Mouse (Mus musculus): ENCODE measurements around the gene Pam16. TPM values are rescaled to one million over a fixed set of nuclear protein-coding genes. Genes with fewer than 3 reads are reported as not detected.
A peak's percentile ranks its signal among the peaks of the same experiment; 100 is the strongest.

Gene Pam16
- polyA plus RNA-seq, 1 experiment from 2014 or later, result 134 TPM

DNA sequence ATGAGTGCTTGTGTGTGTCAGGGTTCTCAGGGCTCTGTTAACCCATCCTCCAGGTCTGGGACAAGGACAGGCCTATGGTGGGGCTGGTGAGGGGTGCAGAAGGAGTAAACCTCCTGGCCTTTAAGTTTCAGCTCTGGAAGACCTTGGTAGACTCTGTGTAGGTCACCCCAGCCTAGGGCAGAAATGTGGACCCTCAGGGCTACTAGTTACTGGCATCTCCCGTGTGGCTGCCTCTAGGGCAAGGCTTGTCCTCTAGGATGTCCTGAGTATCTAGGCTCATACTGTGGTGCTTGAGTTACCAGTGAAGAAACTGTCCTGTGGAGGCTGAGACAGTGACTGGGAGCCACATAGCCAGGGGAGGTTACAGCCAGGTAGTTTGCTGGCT is 21.3 kb downstream of the Pam16 start:
- Histone ChIP-seq H3K36me3 (ENCODE audit: control insufficient read depth, insufficient read depth, low read length) (no peaks in the 10 kb centered on the region), H3K4me1 (ENCODE audit: control insufficient read depth, insufficient read depth, low read length) (peaks cover 95% of the 10 kb centered on the region), H3K9me3 (replicated peaks; ENCODE audit: control insufficient read depth, low read length) (no peaks in the 10 kb centered on the region), H3K9ac (ENCODE audit: low read depth, low read length) (peak overlapping the region; percentile 70), H3K4me3 (ENCODE audit: low read depth, low read length) (no peak overlapping the region), H3K27ac (ENCODE audit: low read depth, low read length) (peak overlapping the region; percentile 63), H3K27me3 (ENCODE audit: control insufficient read depth, insufficient read depth, low read length) (no peaks in the 10 kb centered on the region), H3K4me2 (peak overlapping the region; percentile 44)
- ATAC-seq (replicated peaks; ENCODE audit: insufficient number of reproducible peaks, low FRiP score, low TSS enrichment), result no peak
- 70% methylated on average over 1 of the region's 1 CpGs for WGBS (ENCODE audit: insufficient replicate concordance)

DNA sequence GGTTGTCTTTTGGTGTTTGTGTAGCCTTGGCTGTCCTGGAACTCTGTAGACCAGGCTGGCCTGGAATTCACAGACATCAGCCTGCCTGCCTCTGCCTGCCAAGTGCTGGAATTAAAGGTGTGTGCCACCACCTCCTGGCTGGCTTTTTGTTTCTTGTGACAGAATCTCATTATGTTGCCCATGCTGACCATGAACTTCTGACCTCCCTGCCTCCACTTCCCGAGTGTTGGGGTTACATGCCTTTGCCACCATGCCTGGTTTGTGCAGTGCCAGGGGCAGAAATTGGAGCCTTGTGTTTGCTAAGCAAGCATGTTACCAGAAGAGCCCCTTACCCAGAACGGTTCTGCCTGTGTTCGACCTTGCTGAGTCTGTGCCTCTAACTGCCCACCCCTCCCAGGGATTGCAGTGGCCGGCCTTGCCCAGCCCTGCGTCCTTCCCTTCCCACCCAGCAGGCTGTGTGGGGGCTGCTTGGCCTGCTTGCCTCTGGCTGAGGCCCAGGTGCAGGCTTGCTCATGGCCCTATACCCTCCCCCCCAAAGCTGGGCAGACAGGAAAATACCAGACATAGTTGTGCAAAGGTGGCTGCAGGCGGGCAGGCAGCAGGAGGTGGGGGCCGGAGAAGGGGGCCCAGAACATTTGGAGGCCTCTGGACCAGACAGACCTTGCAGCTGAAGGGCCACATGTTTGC is 21.9 kb downstream of the Pam16 start:
- no peak overlapping the region for H3K4me3 ChIP-seq (ENCODE audit: low read depth, low read length)
- no peaks in the 10 kb centered on the region for H3K27me3 ChIP-seq (ENCODE audit: control insufficient read depth, insufficient read depth, low read length)
- 29% methylated on average over 7 of the region's 7 CpGs for WGBS (ENCODE audit: insufficient replicate concordance)
- peak overlapping the region; percentile 44 for H3K4me2 ChIP-seq
- H3K9ac ChIP-seq (ENCODE audit: low read depth, low read length), result peak overlapping the region; percentile 70
- peak overlapping the region; percentile 63 for H3K27ac ChIP-seq (ENCODE audit: low read depth, low read length)
- ATAC-seq (replicated peaks; ENCODE audit: insufficient number of reproducible peaks, low FRiP score, low TSS enrichment), result peak; percentile 33; the same call in 1 of the 2 replicates
- H3K36me3 ChIP-seq (ENCODE audit: control insufficient read depth, insufficient read depth, low read length), result no peaks in the 10 kb centered on the region
- peaks cover 97% of the 10 kb centered on the region for H3K4me1 ChIP-seq (ENCODE audit: control insufficient read depth, insufficient read depth, low read length)
- no peaks in the 10 kb centered on the region for H3K9me3 ChIP-seq (replicated peaks; ENCODE audit: control insufficient read depth, low read length)

DNA sequence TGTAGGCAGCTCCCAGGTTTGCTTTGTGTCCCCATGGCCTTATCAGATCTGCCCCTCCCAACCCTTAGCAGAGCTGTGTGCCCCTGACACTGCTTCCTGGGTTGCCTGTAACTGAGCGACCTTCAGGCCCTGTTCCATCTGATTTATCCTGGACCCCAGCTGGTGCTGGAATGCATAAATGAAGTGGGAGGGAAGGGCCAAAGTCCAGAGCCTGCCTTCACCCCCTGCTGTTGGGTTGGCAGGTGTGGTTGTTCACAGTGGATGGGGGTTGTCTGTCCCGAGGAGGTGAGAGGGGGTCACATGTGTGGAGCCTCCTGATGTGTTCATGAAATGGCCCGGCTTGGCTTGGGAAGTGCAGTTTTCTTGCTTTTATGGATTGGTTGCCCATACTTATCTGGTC is 22.6 kb downstream of the Pam16 start:
- 21% methylated on average over 3 of the region's 3 CpGs for WGBS (ENCODE audit: insufficient replicate concordance)
- peak overlapping the region; percentile 56 for H3K9ac ChIP-seq (ENCODE audit: low read depth, low read length)
- no peaks in the 10 kb centered on the region for H3K9me3 ChIP-seq (replicated peaks; ENCODE audit: control insufficient read depth, low read length)
- H3K4me2 ChIP-seq, result peak overlapping the region; percentile 32; the same call in 1 of the 2 replicates
- H3K4me1 ChIP-seq (ENCODE audit: control insufficient read depth, insufficient read depth, low read length), result peaks cover 97% of the 10 kb centered on the region
- H3K27me3 ChIP-seq (ENCODE audit: control insufficient read depth, insufficient read depth, low read length), result no peaks in the 10 kb centered on the region
- ATAC-seq (replicated peaks; ENCODE audit: insufficient number of reproducible peaks, low FRiP score, low TSS enrichment), result no peak; the same call in 1 of the 2 replicates
- H3K4me3 ChIP-seq (ENCODE audit: low read depth, low read length), result no peak overlapping the region
- H3K27ac ChIP-seq (ENCODE audit: low read depth, low read length), result peak overlapping the region; percentile 63
- no peaks in the 10 kb centered on the region for H3K36me3 ChIP-seq (ENCODE audit: control insufficient read depth, insufficient read depth, low read length)

DNA sequence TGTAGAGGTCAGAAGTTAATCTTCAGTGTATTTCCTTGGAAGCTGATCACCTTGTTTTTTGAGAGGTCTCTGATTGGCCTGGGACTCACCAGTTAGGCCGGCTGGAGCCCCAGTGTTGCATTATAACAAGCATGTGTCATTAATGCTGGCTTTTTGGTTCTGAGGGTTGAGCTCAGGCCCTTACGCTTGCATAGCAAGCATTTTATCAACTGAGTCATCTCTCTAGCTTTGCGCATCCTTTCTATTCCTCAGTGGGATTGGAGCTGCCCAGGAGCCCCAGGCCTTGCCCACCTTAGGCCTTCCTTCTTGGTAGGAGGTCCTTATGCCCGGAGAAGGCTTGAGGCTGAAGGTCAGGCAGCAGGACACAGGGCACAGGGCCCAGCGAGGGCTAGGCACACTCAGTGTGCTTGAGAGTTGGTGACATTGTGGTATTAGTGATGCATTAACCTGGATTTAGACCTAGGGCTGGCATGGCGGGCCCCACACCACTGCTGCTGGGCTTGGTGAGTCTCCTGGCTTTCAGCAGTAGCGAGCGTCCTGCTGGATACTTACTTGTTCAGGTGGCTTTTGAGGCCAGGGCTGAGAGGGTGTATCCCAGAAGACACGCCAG is 24.0 kb downstream of the Pam16 start:
- WGBS (ENCODE audit: insufficient replicate concordance), result 67% methylated on average over 9 of the region's 9 CpGs
- Histone ChIP-seq H3K9ac (ENCODE audit: low read depth, low read length) (no peak overlapping the region), H3K27me3 (ENCODE audit: control insufficient read depth, insufficient read depth, low read length) (no peaks in the 10 kb centered on the region), H3K4me1 (ENCODE audit: control insufficient read depth, insufficient read depth, low read length) (peaks cover 97% of the 10 kb centered on the region), H3K9me3 (replicated peaks; ENCODE audit: control insufficient read depth, low read length) (no peaks in the 10 kb centered on the region), H3K36me3 (ENCODE audit: control insufficient read depth, insufficient read depth, low read length) (no peaks in the 10 kb centered on the region), H3K4me3 (ENCODE audit: low read depth, low read length) (no peak overlapping the region), H3K4me2 (no peak overlapping the region), H3K27ac (ENCODE audit: low read depth, low read length) (peak overlapping the region; percentile 25)
- no peak for ATAC-seq (replicated peaks; ENCODE audit: insufficient number of reproducible peaks, low FRiP score, low TSS enrichment)

DNA sequence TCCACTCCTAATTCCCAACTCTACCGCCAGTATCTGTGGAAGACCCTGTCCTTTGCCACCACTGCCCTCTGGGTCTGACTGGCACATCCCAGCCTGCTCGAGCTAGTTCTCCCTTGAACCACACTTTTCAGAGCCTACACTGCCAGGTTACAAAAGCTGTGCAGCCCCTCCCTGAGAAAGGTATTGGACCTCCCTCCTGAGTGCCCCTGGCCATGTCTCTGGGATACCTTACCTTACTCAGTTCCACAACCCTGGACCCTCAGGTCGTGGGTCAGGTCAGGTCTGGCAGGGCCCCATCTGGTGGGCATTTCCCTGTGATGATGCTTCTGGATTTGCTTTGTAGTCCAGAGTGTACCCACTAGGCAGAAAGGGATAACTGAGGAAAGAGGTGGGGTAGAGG is 25.2 kb downstream of the Pam16 start:
- peaks cover 93% of the 10 kb centered on the region for H3K4me1 ChIP-seq (ENCODE audit: control insufficient read depth, insufficient read depth, low read length)
- 79% methylated on average over 3 of the region's 3 CpGs for WGBS (ENCODE audit: insufficient replicate concordance)
- no peak overlapping the region for H3K4me2 ChIP-seq
- no peaks in the 10 kb centered on the region for H3K36me3 ChIP-seq (ENCODE audit: control insufficient read depth, insufficient read depth, low read length)
- no peaks in the 10 kb centered on the region for H3K9me3 ChIP-seq (replicated peaks; ENCODE audit: control insufficient read depth, low read length)
- H3K4me3 ChIP-seq (ENCODE audit: low read depth, low read length), result no peak overlapping the region
- no peak for ATAC-seq (replicated peaks; ENCODE audit: insufficient number of reproducible peaks, low FRiP score, low TSS enrichment)
- no peaks in the 10 kb centered on the region for H3K27me3 ChIP-seq (ENCODE audit: control insufficient read depth, insufficient read depth, low read length)
- no peak overlapping the region for H3K9ac ChIP-seq (ENCODE audit: low read depth, low read length)
- no peak overlapping the region for H3K27ac ChIP-seq (ENCODE audit: low read depth, low read length)

DNA sequence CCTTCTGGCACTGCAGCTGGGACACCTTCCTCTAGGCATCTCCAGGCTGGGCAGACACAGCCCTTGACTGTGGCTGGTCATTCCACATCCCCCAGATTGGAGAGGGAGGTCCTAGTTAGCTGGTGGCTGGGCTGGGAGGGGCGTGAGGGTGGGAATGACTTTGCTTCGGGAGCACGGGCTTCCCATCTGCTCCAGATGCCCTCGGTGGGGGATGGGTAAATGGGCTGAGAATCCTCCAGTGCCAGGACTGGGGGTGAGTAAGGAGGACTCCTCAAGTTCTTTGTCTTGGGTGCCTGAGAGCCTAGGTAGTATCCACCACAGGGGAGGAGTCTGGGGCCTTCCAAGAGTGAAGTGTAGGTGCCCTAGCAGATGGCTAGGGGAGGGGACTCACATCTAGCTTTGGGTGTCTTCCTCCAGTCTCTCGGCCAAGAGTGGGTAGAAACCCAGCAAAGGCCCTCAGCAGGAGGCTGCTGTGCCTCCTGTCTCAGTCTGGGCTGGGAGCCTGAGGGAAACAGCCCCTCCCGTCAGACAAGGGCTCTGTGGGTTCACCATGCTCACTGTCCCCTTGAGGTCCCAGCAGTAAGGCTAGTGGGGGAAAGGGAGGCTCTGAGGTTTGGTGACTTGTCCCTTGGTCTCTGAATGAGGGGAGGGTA is 25.8 kb downstream of the Pam16 start:
- H3K4me1 ChIP-seq (ENCODE audit: control insufficient read depth, insufficient read depth, low read length), result peaks cover 87% of the 10 kb centered on the region
- ATAC-seq (replicated peaks; ENCODE audit: insufficient number of reproducible peaks, low FRiP score, low TSS enrichment), result no peak
- peak overlapping the region; percentile 41 for H3K4me2 ChIP-seq
- H3K9ac ChIP-seq (ENCODE audit: low read depth, low read length), result peak overlapping the region; percentile 22; the same call in 1 of the 2 replicates
- no peaks in the 10 kb centered on the region for H3K9me3 ChIP-seq (replicated peaks; ENCODE audit: control insufficient read depth, low read length)
- H3K27me3 ChIP-seq (ENCODE audit: control insufficient read depth, insufficient read depth, low read length), result no peaks in the 10 kb centered on the region
- 28% methylated on average over 6 of the region's 6 CpGs for WGBS (ENCODE audit: insufficient replicate concordance)
- 0 out of 2 replicates have a peak overlapping the region, but pooled peaks have one; percentile 35 for H3K27ac ChIP-seq (ENCODE audit: low read depth, low read length)
- no peaks in the 10 kb centered on the region for H3K36me3 ChIP-seq (ENCODE audit: control insufficient read depth, insufficient read depth, low read length)
- H3K4me3 ChIP-seq (ENCODE audit: low read depth, low read length), result no peak overlapping the region

DNA sequence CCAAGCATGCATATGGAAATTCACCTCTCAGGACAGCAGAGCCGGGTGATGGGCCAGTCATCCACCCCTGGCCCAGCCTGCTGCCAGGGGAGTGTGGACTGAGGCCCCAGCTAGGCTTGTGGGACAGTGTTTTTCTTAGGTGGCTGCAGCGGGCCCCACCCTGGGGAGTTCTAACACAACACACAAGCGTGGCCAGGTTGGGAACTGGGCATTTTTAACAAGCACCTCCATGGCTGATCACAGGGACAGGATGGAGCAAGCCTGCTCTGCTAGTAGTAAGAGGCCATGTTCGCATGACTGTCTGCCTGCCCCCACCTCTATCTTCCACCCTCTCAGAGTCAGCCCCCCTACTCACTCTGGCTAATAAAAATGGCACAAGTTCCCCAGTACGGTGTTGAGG is 26.7 kb downstream of the Pam16 start:
- Histone ChIP-seq H3K9ac (ENCODE audit: low read depth, low read length) (0 out of 2 replicates have a peak overlapping the region, but pooled peaks have one; percentile 6), H3K4me1 (ENCODE audit: control insufficient read depth, insufficient read depth, low read length) (peaks cover 83% of the 10 kb centered on the region), H3K4me2 (no peak overlapping the region), H3K27me3 (ENCODE audit: control insufficient read depth, insufficient read depth, low read length) (no peaks in the 10 kb centered on the region), H3K27ac (ENCODE audit: low read depth, low read length) (no peak overlapping the region), H3K36me3 (ENCODE audit: control insufficient read depth, insufficient read depth, low read length) (no peaks in the 10 kb centered on the region), H3K4me3 (ENCODE audit: low read depth, low read length) (no peak overlapping the region), H3K9me3 (replicated peaks; ENCODE audit: control insufficient read depth, low read length) (no peaks in the 10 kb centered on the region)
- 62% methylated on average over 5 of the region's 5 CpGs for WGBS (ENCODE audit: insufficient replicate concordance)
- ATAC-seq (replicated peaks; ENCODE audit: insufficient number of reproducible peaks, low FRiP score, low TSS enrichment), result no peak

DNA sequence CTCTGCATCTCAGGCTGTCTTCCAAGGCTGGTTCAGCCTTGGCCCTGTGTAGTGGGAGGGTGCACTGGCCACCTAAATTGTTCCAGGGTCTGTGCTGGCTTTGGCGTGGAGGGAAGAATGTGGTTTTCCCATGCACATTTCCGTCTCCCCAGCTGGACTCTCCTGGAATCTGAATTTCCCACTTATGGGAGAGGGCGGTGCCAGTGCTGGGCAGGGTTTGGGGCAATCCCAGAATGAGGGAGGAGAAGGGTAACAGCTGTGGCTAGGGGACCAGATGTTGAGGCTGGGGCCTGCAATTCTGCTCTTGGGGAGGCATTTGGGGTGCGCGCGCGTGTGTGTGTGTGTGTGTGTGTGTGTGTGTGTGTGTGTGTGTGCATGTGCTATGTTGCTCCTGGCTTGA is 27.5 kb downstream of the Pam16 start:
- H3K9ac ChIP-seq (ENCODE audit: low read depth, low read length), result peak overlapping the region; percentile 16; the same call in 1 of the 2 replicates
- peaks cover 81% of the 10 kb centered on the region for H3K4me1 ChIP-seq (ENCODE audit: control insufficient read depth, insufficient read depth, low read length)
- no peaks in the 10 kb centered on the region for H3K9me3 ChIP-seq (replicated peaks; ENCODE audit: control insufficient read depth, low read length)
- ATAC-seq (replicated peaks; ENCODE audit: insufficient number of reproducible peaks, low FRiP score, low TSS enrichment), result no peak
- H3K27ac ChIP-seq (ENCODE audit: low read depth, low read length), result no peak overlapping the region
- no peaks in the 10 kb centered on the region for H3K27me3 ChIP-seq (ENCODE audit: control insufficient read depth, insufficient read depth, low read length)
- WGBS (ENCODE audit: insufficient replicate concordance), result 64% methylated on average over 7 of the region's 7 CpGs
- H3K4me3 ChIP-seq (ENCODE audit: low read depth, low read length), result no peak overlapping the region
- no peaks in the 10 kb centered on the region for H3K36me3 ChIP-seq (ENCODE audit: control insufficient read depth, insufficient read depth, low read length)
- H3K4me2 ChIP-seq, result peak overlapping the region; percentile 98
